Mouse (Mus musculus): ENCODE measurements around the gene Sema4f. TPM values are rescaled to one million over a fixed set of nuclear protein-coding genes. Genes with fewer than 3 reads are reported as not detected.

The Sema4f gene
- polyA plus RNA-seq, 1 experiment from 2014 or later = 22.3 TPM

Other genes with a start within 250 kb of the Sema4f start
- 121 and 127 TPM in 2 replicates for gene Pole4, start 234.4 kb downstream of the Sema4f start, polyA plus RNA-seq (2015; fragmentation: Nextera tagmentation; extraction: Ambion mirVana)
- gene Hk2, start 165.3 kb downstream of the Sema4f start, polyA plus RNA-seq (2015; fragmentation: Nextera tagmentation; extraction: Ambion mirVana) = 3.6 TPM in 2 replicates
- gene M1ap, start 7.1 kb upstream of the Sema4f start, polyA plus RNA-seq (2015; fragmentation: Nextera tagmentation; extraction: Ambion mirVana) = not detected in 2 replicates
- gene Dok1, start 93.7 kb upstream of the Sema4f start, polyA plus RNA-seq (2015; fragmentation: Nextera tagmentation; extraction: Ambion mirVana) = 3.6 and 6.1 TPM in 2 replicates
- gene Loxl3, start 94.4 kb upstream of the Sema4f start, polyA plus RNA-seq (2015; fragmentation: Nextera tagmentation; extraction: Ambion mirVana) = 7.9 and 10.4 TPM in 2 replicates
- 169 and 179 TPM in 2 replicates for gene Aup1, start 114.8 kb upstream of the Sema4f start, polyA plus RNA-seq (2015; fragmentation: Nextera tagmentation; extraction: Ambion mirVana)
- 70.1 and 72.8 TPM in 2 replicates for gene Htra2, start 115.5 kb upstream of the Sema4f start, polyA plus RNA-seq (2015; fragmentation: Nextera tagmentation; extraction: Ambion mirVana)
- 0.77 and 1.0 TPM in 2 replicates for gene Dqx1, start 118.1 kb upstream of the Sema4f start, polyA plus RNA-seq (2015; fragmentation: Nextera tagmentation; extraction: Ambion mirVana)
- gene Tlx2, start 130.5 kb upstream of the Sema4f start, polyA plus RNA-seq (2015; fragmentation: Nextera tagmentation; extraction: Ambion mirVana) = 13.3 and 16.1 TPM in 2 replicates
- gene Pcgf1, start 138.1 kb upstream of the Sema4f start, polyA plus RNA-seq (2015; fragmentation: Nextera tagmentation; extraction: Ambion mirVana) = 55.2 and 55.4 TPM in 2 replicates
- not detected in 2 replicates for gene Lbx2, start 146.6 kb upstream of the Sema4f start, polyA plus RNA-seq (2015; fragmentation: Nextera tagmentation; extraction: Ambion mirVana)
- gene Ccdc142, start 161.8 kb upstream of the Sema4f start, polyA plus RNA-seq (2015; fragmentation: Nextera tagmentation; extraction: Ambion mirVana) = 3.2 and 4.9 TPM in 2 replicates
- gene Gm42688, start 161.8 kb upstream of the Sema4f start, polyA plus RNA-seq (2015; fragmentation: Nextera tagmentation; extraction: Ambion mirVana) = 4.5 and 5.2 TPM in 2 replicates
- gene Mrpl53, start 169.3 kb upstream of the Sema4f start, polyA plus RNA-seq (2015; fragmentation: Nextera tagmentation; extraction: Ambion mirVana) = 133 TPM in 2 replicates
- 26.8 and 29.1 TPM in 2 replicates for gene Mogs, start 175.7 kb upstream of the Sema4f start, polyA plus RNA-seq (2015; fragmentation: Nextera tagmentation; extraction: Ambion mirVana)
- gene Wbp1, start 181.8 kb upstream of the Sema4f start, polyA plus RNA-seq (2015; fragmentation: Nextera tagmentation; extraction: Ambion mirVana) = 202 and 228 TPM in 2 replicates
- 11.4 and 13.0 TPM in 2 replicates for gene Ino80b, start 185.7 kb upstream of the Sema4f start, polyA plus RNA-seq (2015; fragmentation: Nextera tagmentation; extraction: Ambion mirVana)
- gene Rtkn, start 195.7 kb upstream of the Sema4f start, polyA plus RNA-seq (2015; fragmentation: Nextera tagmentation; extraction: Ambion mirVana) = 18.9 and 20.7 TPM in 2 replicates
- 14.9 and 16.0 TPM in 2 replicates for gene Wdr54, start 216.6 kb upstream of the Sema4f start, polyA plus RNA-seq (2015; fragmentation: Nextera tagmentation; extraction: Ambion mirVana)
- gene 1700003E16Rik, start 216.6 kb upstream of the Sema4f start, polyA plus RNA-seq (2015; fragmentation: Nextera tagmentation; extraction: Ambion mirVana) = 2.1 and 3.3 TPM in 2 replicates
- 165 and 176 TPM in 2 replicates for gene Dctn1, start 226.2 kb upstream of the Sema4f start, polyA plus RNA-seq (2015; fragmentation: Nextera tagmentation; extraction: Ambion mirVana)

All from neural tube, embryonic 13.5 days (tissue).